Mouse (Mus musculus) forebrain, embryonic 13.5 days (tissue): Measurements from ENCODE around the gene Klk15. TPM values are rescaled to one million over a fixed set of nuclear protein-coding genes. Genes with fewer than 3 reads are reported as not detected.

Experiments
- polyA plus RNA-seq: library from polyadenylated mRNA; unstranded; fragments of >200 nt; fragmentation: Nextera tagmentation; extraction: Ambion mirVana; gene quantifications from 2 replicates; pipeline ENCODE4 v1.2.1, GENCODE M21; 2015

The Klk15 gene
- polyA plus RNA-seq, 1 experiment from 2014 or later, result not detected

Other genes starting within 250 kb of the Klk15 start
- not detected in 2 replicates for gene Klk14, start 243.3 kb upstream of the Klk15 start, polyA plus RNA-seq
- not detected in 2 replicates for gene Klk13, start 221.2 kb upstream of the Klk15 start, polyA plus RNA-seq
- gene Klk12, start 164.8 kb upstream of the Klk15 start, polyA plus RNA-seq, result not detected in 2 replicates
- not detected in 2 replicates for gene Klk11, start 159.1 kb upstream of the Klk15 start, polyA plus RNA-seq
- gene Klk10, start 152.7 kb upstream of the Klk15 start, polyA plus RNA-seq, result not detected in 2 replicates
- gene Klk9, start 141.8 kb upstream of the Klk15 start, polyA plus RNA-seq, result not detected in 2 replicates
- 4.8 and 5.5 TPM in 2 replicates for gene Klk8, start 136.2 kb upstream of the Klk15 start, polyA plus RNA-seq
- not detected in 2 replicates for gene Klk7, start 122.4 kb upstream of the Klk15 start, polyA plus RNA-seq
- gene Klk6, start 109.2 kb upstream of the Klk15 start, polyA plus RNA-seq, result not detected in 2 replicates
- gene Klk5, start 91.8 kb upstream of the Klk15 start, polyA plus RNA-seq, result not detected in 2 replicates
- gene Klk4, start 52.6 kb upstream of the Klk15 start, polyA plus RNA-seq, result 0.14 TPM in 1 of 2 replicates, not detected in the other
- gene Klk1b8, start 16.9 kb downstream of the Klk15 start, polyA plus RNA-seq, result not detected in 2 replicates
- not detected in 2 replicates for gene Klk1b1, start 33.0 kb downstream of the Klk15 start, polyA plus RNA-seq
- gene Klk1b9, start 42.3 kb downstream of the Klk15 start, polyA plus RNA-seq, result not detected in 2 replicates
- gene Klk1b11, start 62.1 kb downstream of the Klk15 start, polyA plus RNA-seq, result not detected in 2 replicates
- not detected in 2 replicates for gene Klk1b26, start 78.4 kb downstream of the Klk15 start, polyA plus RNA-seq
- not detected in 2 replicates for gene Klk1b27, start 118.5 kb downstream of the Klk15 start, polyA plus RNA-seq
- not detected in 2 replicates for gene Klk1b21, start 168.6 kb downstream of the Klk15 start, polyA plus RNA-seq
- gene Klk1b22, start 178.9 kb downstream of the Klk15 start, polyA plus RNA-seq, result not detected in 2 replicates
- gene Klk1b16, start 203.0 kb downstream of the Klk15 start, polyA plus RNA-seq, result not detected in 2 replicates